Mouse (Mus musculus): ENCODE measurements around the gene Card19. TPM values are rescaled to one million over a fixed set of nuclear protein-coding genes. Genes with fewer than 3 reads are reported as not detected.
A peak's percentile ranks its signal among the peaks of the same experiment; 100 is the strongest.

Card19 gene
- polyA plus RNA-seq, 1 experiment from 2014 or later = 16.1 TPM

GRCm38 (mm10) chr13:49180274-49180673 lies 35.6 kb downstream of the Card19 start:
- Histone ChIP-seq H3K9ac (no peak overlapping the region), H3K4me2 (no peak overlapping the region), H3K4me1 (peaks cover 16% of the 10 kb centered on the region), H3K4me3 (no peak overlapping the region), H3K27me3 (no peaks in the 10 kb centered on the region), H3K36me3 (ENCODE audit: poor library complexity, severe bottlenecking) (no peaks in the 10 kb centered on the region), H3K9me3 (replicated peaks) (no peaks in the 10 kb centered on the region), H3K27ac (no peak overlapping the region)
- ATAC-seq = no peak
- 84% methylated on average over 5 of the region's 5 CpGs for WGBS

- peak overlapping the region; percentile 48 for H3K27ac ChIP-seq
- H3K9me3 ChIP-seq (replicated peaks) = no peaks in the 10 kb centered on the region
- peaks cover 16% of the 10 kb centered on the region for H3K4me1 ChIP-seq
- no peak overlapping the region for H3K9ac ChIP-seq
- peak; percentile 86 for ATAC-seq
- H3K36me3 ChIP-seq (ENCODE audit: poor library complexity, severe bottlenecking) = no peaks in the 10 kb centered on the region
- H3K27me3 ChIP-seq = no peaks in the 10 kb centered on the region
- no peak overlapping the region for H3K4me3 ChIP-seq
- WGBS = 47% methylated on average over 19 of the region's 19 CpGs
- no peak overlapping the region for H3K4me2 ChIP-seq
Observed at GRCm38 (mm10) chr13:49178839-49179585, 36.8 kb downstream of the Card19 start.

- no peak for ATAC-seq
- no peaks in the 10 kb centered on the region for H3K9me3 ChIP-seq (replicated peaks)
- no peaks in the 10 kb centered on the region for H3K27me3 ChIP-seq
- WGBS = 85% methylated on average over 10 of the region's 10 CpGs
- H3K9ac ChIP-seq = no peak overlapping the region
- H3K4me3 ChIP-seq = no peak overlapping the region
- H3K4me2 ChIP-seq = no peak overlapping the region
- H3K27ac ChIP-seq = no peak overlapping the region
- no peaks in the 10 kb centered on the region for H3K36me3 ChIP-seq (ENCODE audit: poor library complexity, severe bottlenecking)
- peaks cover 29% of the 10 kb centered on the region for H3K4me1 ChIP-seq
Observed at GRCm38 (mm10) chr13:49175509-49175908, 40.3 kb downstream of the Card19 start.

- Histone ChIP-seq H3K4me1 (peaks cover 13% of the 10 kb centered on the region), H3K4me3 (no peak overlapping the region), H3K4me2 (no peak overlapping the region), H3K27me3 (no peaks in the 10 kb centered on the region), H3K9ac (no peak overlapping the region), H3K9me3 (replicated peaks) (no peaks in the 10 kb centered on the region), H3K27ac (no peak overlapping the region), H3K36me3 (ENCODE audit: poor library complexity, severe bottlenecking) (no peaks in the 10 kb centered on the region)
- ATAC-seq = peak; percentile 75
- 7% methylated on average over 12 of the region's 12 CpGs for WGBS
Observed at GRCm38 (mm10) chr13:49172971-49173596, 42.8 kb downstream of the Card19 start.

- peak; percentile 74 for ATAC-seq
- H3K4me2 ChIP-seq = no peak overlapping the region
- peaks cover 13% of the 10 kb centered on the region; the same call in 1 of the 2 replicates for H3K4me1 ChIP-seq
- no peak overlapping the region for H3K4me3 ChIP-seq
- H3K9me3 ChIP-seq (replicated peaks) = no peaks in the 10 kb centered on the region
- WGBS = 72% methylated on average over 7 of the region's 7 CpGs
- no peaks in the 10 kb centered on the region for H3K27me3 ChIP-seq
- H3K36me3 ChIP-seq (ENCODE audit: poor library complexity, severe bottlenecking) = no peaks in the 10 kb centered on the region
- peak overlapping the region; percentile 57 for H3K27ac ChIP-seq
- H3K9ac ChIP-seq = no peak overlapping the region
Observed at GRCm38 (mm10) chr13:49172335-49172734, 43.5 kb downstream of the Card19 start.

- no peak for ATAC-seq
- Histone ChIP-seq H3K4me2 (no peak overlapping the region), H3K4me1 (peaks cover 13% of the 10 kb centered on the region; the same call in 1 of the 2 replicates), H3K9ac (no peak overlapping the region), H3K4me3 (no peak overlapping the region), H3K27ac (peak overlapping the region; percentile 57), H3K27me3 (no peaks in the 10 kb centered on the region), H3K36me3 (ENCODE audit: poor library complexity, severe bottlenecking) (no peaks in the 10 kb centered on the region), H3K9me3 (replicated peaks) (no peaks in the 10 kb centered on the region)
- WGBS = 79% methylated on average over 1 of the region's 1 CpGs
Observed at GRCm38 (mm10) chr13:49171729-49172128, 44.1 kb downstream of the Card19 start.

- Histone ChIP-seq H3K27ac (no peak overlapping the region), H3K4me2 (no peak overlapping the region), H3K9me3 (replicated peaks) (no peaks in the 10 kb centered on the region), H3K36me3 (ENCODE audit: poor library complexity, severe bottlenecking) (no peaks in the 10 kb centered on the region), H3K4me3 (no peak overlapping the region), H3K27me3 (no peaks in the 10 kb centered on the region), H3K9ac (no peak overlapping the region), H3K4me1 (peaks cover 13% of the 10 kb centered on the region; the same call in 1 of the 2 replicates)
- ATAC-seq = no peak
- 95% methylated on average over 11 of the region's 11 CpGs for WGBS
Observed at GRCm38 (mm10) chr13:49170623-49171022, 45.2 kb downstream of the Card19 start.

- 21% methylated on average over 17 of the region's 17 CpGs for WGBS
- Histone ChIP-seq H3K27ac (no peak overlapping the region), H3K9ac (no peak overlapping the region), H3K4me2 (no peak overlapping the region), H3K4me3 (no peak overlapping the region), H3K4me1 (peaks cover 13% of the 10 kb centered on the region; the same call in 1 of the 2 replicates), H3K9me3 (replicated peaks) (no peaks in the 10 kb centered on the region), H3K27me3 (no peaks in the 10 kb centered on the region), H3K36me3 (ENCODE audit: poor library complexity, severe bottlenecking) (no peaks in the 10 kb centered on the region)
- peak; percentile 40 for ATAC-seq
Observed at GRCm38 (mm10) chr13:49169448-49170207, 46.2 kb downstream of the Card19 start.

- Histone ChIP-seq H3K27me3 (no peaks in the 10 kb centered on the region), H3K27ac (no peak overlapping the region), H3K9me3 (replicated peaks) (no peaks in the 10 kb centered on the region), H3K9ac (no peak overlapping the region), H3K36me3 (ENCODE audit: poor library complexity, severe bottlenecking) (no peaks in the 10 kb centered on the region), H3K4me3 (no peak overlapping the region), H3K4me2 (no peak overlapping the region), H3K4me1 (no peaks in the 10 kb centered on the region)
- WGBS = 70% methylated on average over 9 of the region's 9 CpGs
- ATAC-seq = no peak
Observed at GRCm38 (mm10) chr13:49167081-49167480, 48.8 kb downstream of the Card19 start.

- Histone ChIP-seq H3K27me3 (no peaks in the 10 kb centered on the region), H3K9ac (no peak overlapping the region), H3K4me1 (no peaks in the 10 kb centered on the region), H3K4me2 (no peak overlapping the region), H3K36me3 (ENCODE audit: poor library complexity, severe bottlenecking) (no peaks in the 10 kb centered on the region), H3K9me3 (replicated peaks) (no peaks in the 10 kb centered on the region), H3K4me3 (no peak overlapping the region), H3K27ac (no peak overlapping the region)
- 86% methylated on average over 7 of the region's 7 CpGs for WGBS
- ATAC-seq = no peak
Observed at GRCm38 (mm10) chr13:49163645-49164044, 52.2 kb downstream of the Card19 start.

GRCm38 (mm10) chr13:49162722-49163121 lies 53.1 kb downstream of the Card19 start:
- no peaks in the 10 kb centered on the region for H3K9me3 ChIP-seq (replicated peaks)
- H3K4me1 ChIP-seq = no peaks in the 10 kb centered on the region
- no peaks in the 10 kb centered on the region for H3K27me3 ChIP-seq
- no peak for ATAC-seq
- H3K4me2 ChIP-seq = no peak overlapping the region
- no peak overlapping the region for H3K9ac ChIP-seq
- H3K4me3 ChIP-seq = no peak overlapping the region
- no peaks in the 10 kb centered on the region for H3K36me3 ChIP-seq (ENCODE audit: poor library complexity, severe bottlenecking)
- 78% methylated on average over 4 of the region's 4 CpGs for WGBS
- H3K27ac ChIP-seq = no peak overlapping the region

GRCm38 (mm10) chr13:49161236-49161635 lies 54.6 kb downstream of the Card19 start:
- Histone ChIP-seq H3K4me1 (no peaks in the 10 kb centered on the region), H3K27me3 (no peaks in the 10 kb centered on the region), H3K9me3 (replicated peaks) (no peaks in the 10 kb centered on the region), H3K36me3 (ENCODE audit: poor library complexity, severe bottlenecking) (no peaks in the 10 kb centered on the region), H3K4me3 (no peak overlapping the region), H3K4me2 (no peak overlapping the region), H3K27ac (no peak overlapping the region), H3K9ac (no peak overlapping the region)
- 77% methylated on average over 2 of the region's 2 CpGs for WGBS
- ATAC-seq = no peak
